Mouse (Mus musculus): ENCODE measurements at regions not wholly inside any gene's neighbourhood (a gene's known extent, or its start where the extent isn't known, plus 50 kb on each side); places are given as distances from the start of the nearest gene placed in this dataset.

DNA sequence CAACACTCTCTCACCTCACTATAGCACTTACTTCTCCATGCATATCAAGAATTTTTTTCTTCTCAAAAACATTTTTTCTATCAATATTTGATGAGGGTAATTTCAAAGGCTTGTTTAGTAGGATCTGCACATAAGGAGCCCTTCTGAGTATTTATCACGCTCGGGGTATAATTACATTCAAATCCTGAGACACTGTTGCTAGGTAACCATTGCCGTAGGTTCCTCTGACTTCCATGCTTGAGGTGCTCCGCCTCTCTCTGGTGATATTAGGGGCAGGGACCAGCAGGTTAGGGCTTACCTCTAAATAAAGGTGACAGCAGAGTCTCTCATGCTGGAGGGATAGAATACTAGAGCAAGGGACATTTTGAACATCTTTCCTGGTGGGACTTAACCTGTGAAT is 54.4 kb upstream of the 9630041A04Rik start:
- no peak overlapping the region for H3K9ac ChIP-seq
- no peak for ATAC-seq (ENCODE audit: low FRiP score, low read depth)
- WGBS = 64% methylated on average over 4 of the region's 4 CpGs
- no peaks in the 10 kb centered on the region for H3K36me3 ChIP-seq
- H3K27me3 ChIP-seq = peaks cover 55% of the 10 kb centered on the region
- H3K4me3 ChIP-seq = no peak overlapping the region
- no peak overlapping the region for H3K4me2 ChIP-seq (replicated peaks)
- H3K27ac ChIP-seq = no peak overlapping the region
- H3K4me1 ChIP-seq = no peaks in the 10 kb centered on the region
- H3K9me3 ChIP-seq = no peaks in the 10 kb centered on the region

- H3K9ac ChIP-seq = no peak overlapping the region
- 0 out of 2 replicates have a peak, but pooled peaks cover 7% of the 10 kb centered on the region for H3K27me3 ChIP-seq
- no peak for ATAC-seq (ENCODE audit: low FRiP score, low read depth)
- no peak overlapping the region for H3K4me3 ChIP-seq
- H3K4me2 ChIP-seq (replicated peaks) = no peak overlapping the region
- H3K4me1 ChIP-seq = no peaks in the 10 kb centered on the region
- no peak overlapping the region for H3K27ac ChIP-seq
- 67% methylated on average over 1 of the region's 1 CpGs for WGBS
- no peaks in the 10 kb centered on the region for H3K9me3 ChIP-seq
- no peaks in the 10 kb centered on the region for H3K36me3 ChIP-seq
Measured at GRCm38 (mm10) chr9:101796718-101797117, 64.9 kb upstream of the 9630041A04Rik start.

DNA sequence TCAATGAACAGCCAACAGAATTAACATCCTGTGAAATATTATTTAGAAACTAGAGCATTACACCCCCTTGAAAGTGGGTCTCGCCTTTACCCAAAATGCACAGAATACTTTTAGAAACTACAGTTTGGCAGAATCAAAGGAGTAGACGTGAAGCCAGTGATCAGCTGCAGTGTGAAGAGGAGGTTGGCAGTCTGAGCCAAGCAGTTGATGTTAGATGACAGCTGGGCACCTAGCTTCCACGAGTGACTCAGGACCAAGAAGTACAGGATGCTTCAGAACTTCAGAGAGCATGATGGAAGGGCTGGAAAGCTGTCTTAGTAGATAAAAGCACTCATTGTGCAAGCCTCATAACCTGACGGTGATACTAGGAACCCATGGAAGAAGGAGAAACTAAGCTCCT is 65.6 kb upstream of the 9630041A04Rik start:
- 0 out of 2 replicates have a peak, but pooled peaks cover 7% of the 10 kb centered on the region for H3K27me3 ChIP-seq
- H3K9me3 ChIP-seq = no peaks in the 10 kb centered on the region
- H3K4me2 ChIP-seq (replicated peaks) = no peak overlapping the region
- no peak overlapping the region for H3K27ac ChIP-seq
- H3K9ac ChIP-seq = no peak overlapping the region
- H3K4me3 ChIP-seq = no peak overlapping the region
- no peaks in the 10 kb centered on the region for H3K36me3 ChIP-seq
- ATAC-seq (ENCODE audit: low FRiP score, low read depth) = no peak
- WGBS = 70% methylated on average over 4 of the region's 4 CpGs
- no peaks in the 10 kb centered on the region for H3K4me1 ChIP-seq

GRCm38 (mm10) chr9:101795436-101795835 is 66.2 kb upstream of the 9630041A04Rik start:
- ATAC-seq (ENCODE audit: low FRiP score, low read depth) = no peak
- Histone ChIP-seq H3K27ac (no peak overlapping the region), H3K4me3 (no peak overlapping the region), H3K4me2 (replicated peaks) (no peak overlapping the region), H3K4me1 (no peaks in the 10 kb centered on the region), H3K27me3 (0 out of 2 replicates have a peak, but pooled peaks cover 7% of the 10 kb centered on the region), H3K36me3 (no peaks in the 10 kb centered on the region), H3K9me3 (no peaks in the 10 kb centered on the region), H3K9ac (no peak overlapping the region)
- 69% methylated on average over 2 of the region's 2 CpGs for WGBS

GRCm38 (mm10) chr9:101790936-101791335 is 70.7 kb upstream of the 9630041A04Rik start:
- ATAC-seq (ENCODE audit: low FRiP score, low read depth) = no peak
- Histone ChIP-seq H3K36me3 (no peaks in the 10 kb centered on the region), H3K4me1 (no peaks in the 10 kb centered on the region), H3K27me3 (no peaks in the 10 kb centered on the region), H3K4me3 (no peak overlapping the region), H3K27ac (no peak overlapping the region), H3K4me2 (replicated peaks) (no peak overlapping the region), H3K9ac (no peak overlapping the region), H3K9me3 (no peaks in the 10 kb centered on the region)
- 80% methylated on average over 1 of the region's 1 CpGs for WGBS

- Histone ChIP-seq H3K36me3 (no peaks in the 10 kb centered on the region), H3K4me1 (no peaks in the 10 kb centered on the region), H3K27me3 (0 out of 2 replicates have a peak, but pooled peaks cover 4% of the 10 kb centered on the region), H3K4me2 (replicated peaks) (no peak overlapping the region), H3K27ac (no peak overlapping the region), H3K9ac (no peak overlapping the region), H3K4me3 (no peak overlapping the region), H3K9me3 (no peaks in the 10 kb centered on the region)
- WGBS = 44% methylated on average over 10 of the region's 10 CpGs
- no peak for ATAC-seq (ENCODE audit: low FRiP score, low read depth)
Measured at GRCm38 (mm10) chr9:101740949-101741605, 120.6 kb upstream of the 9630041A04Rik start.

DNA sequence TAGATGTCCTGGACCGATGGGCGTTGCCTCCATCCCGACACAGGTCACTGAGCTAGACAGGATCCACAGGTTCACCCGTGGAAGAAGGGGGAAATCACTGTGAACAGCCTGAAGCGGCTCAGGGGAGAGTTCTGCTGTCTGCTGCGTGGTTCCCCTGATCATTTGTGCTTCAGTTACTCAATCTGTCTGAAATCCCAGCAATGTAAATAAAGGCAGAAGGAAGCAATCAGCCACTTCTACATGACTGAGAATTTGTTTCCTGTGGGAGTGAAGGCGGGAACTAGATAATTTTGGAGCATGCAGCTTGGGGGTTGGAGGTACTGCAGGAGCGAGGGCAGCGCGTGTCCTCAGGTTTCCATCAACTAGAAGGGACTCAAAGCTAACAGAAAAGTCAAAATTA is 122.3 kb upstream of the 9630041A04Rik start:
- Histone ChIP-seq H3K27ac (no peak overlapping the region), H3K4me1 (peaks cover 2% of the 10 kb centered on the region; the same call in 1 of the 2 replicates), H3K36me3 (no peaks in the 10 kb centered on the region), H3K9ac (no peak overlapping the region), H3K9me3 (no peaks in the 10 kb centered on the region), H3K4me3 (no peak overlapping the region), H3K4me2 (replicated peaks) (no peak overlapping the region), H3K27me3 (0 out of 2 replicates have a peak, but pooled peaks cover 4% of the 10 kb centered on the region)
- no peak for ATAC-seq (ENCODE audit: low FRiP score, low read depth)
- WGBS = 62% methylated on average over 10 of the region's 10 CpGs

- peak; percentile 67; the same call in 1 of the 2 replicates for ATAC-seq (ENCODE audit: low FRiP score, low read depth)
Measured at GRCm38 (mm10) chr9:101734271-101734670, 127.4 kb upstream of the 9630041A04Rik start.

GRCm38 (mm10) chr9:101733611-101734225 is 127.9 kb upstream of the 9630041A04Rik start:
- Histone ChIP-seq H3K36me3 (no peaks in the 10 kb centered on the region), H3K9me3 (no peaks in the 10 kb centered on the region), H3K27ac (no peak overlapping the region), H3K27me3 (0 out of 2 replicates have a peak, but pooled peaks cover 4% of the 10 kb centered on the region), H3K4me3 (no peak overlapping the region), H3K9ac (no peak overlapping the region), H3K4me1 (peaks cover 9% of the 10 kb centered on the region; the same call in 1 of the 2 replicates), H3K4me2 (replicated peaks) (peak overlapping the region; percentile 34)
- WGBS = 41% methylated on average over 14 of the region's 14 CpGs
- no peak for ATAC-seq (ENCODE audit: low FRiP score, low read depth)

More at GRCm38 (mm10) chr9:101734271-101734670, 127.4 kb upstream of the 9630041A04Rik start:
- Histone ChIP-seq H3K4me2 (replicated peaks) (peak overlapping the region; percentile 34), H3K27me3 (0 out of 2 replicates have a peak, but pooled peaks cover 4% of the 10 kb centered on the region), H3K27ac (no peak overlapping the region), H3K4me1 (peaks cover 9% of the 10 kb centered on the region; the same call in 1 of the 2 replicates), H3K36me3 (no peaks in the 10 kb centered on the region), H3K9me3 (no peaks in the 10 kb centered on the region), H3K4me3 (no peak overlapping the region), H3K9ac (no peak overlapping the region)
- 14% methylated on average over 8 of the region's 8 CpGs for WGBS

DNA sequence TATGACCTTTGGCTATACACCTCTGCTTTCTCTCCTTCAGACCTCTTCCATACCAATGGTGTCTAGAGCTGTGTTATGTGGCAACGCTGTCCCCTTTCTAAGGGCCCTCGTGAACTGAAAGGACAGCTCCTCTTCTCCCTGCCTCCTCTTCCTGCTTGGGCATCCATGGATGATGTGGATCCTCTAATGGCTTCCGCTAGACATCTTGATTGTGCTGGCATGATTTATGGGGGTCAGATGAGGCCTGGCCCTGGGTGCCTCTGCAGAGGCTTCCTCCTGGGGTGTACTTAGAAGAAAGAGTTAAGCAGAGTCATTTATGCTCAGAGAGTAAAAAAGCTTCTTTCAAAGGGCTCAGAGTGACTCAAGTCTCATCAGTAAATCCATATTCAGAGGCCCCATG is 131.5 kb upstream of the 9630041A04Rik start:
- no peaks in the 10 kb centered on the region for H3K9me3 ChIP-seq
- H3K4me2 ChIP-seq (replicated peaks) = no peak overlapping the region
- no peak overlapping the region for H3K9ac ChIP-seq
- H3K4me3 ChIP-seq = no peak overlapping the region
- H3K27ac ChIP-seq = no peak overlapping the region
- H3K4me1 ChIP-seq = peaks cover 9% of the 10 kb centered on the region; the same call in 1 of the 2 replicates
- H3K27me3 ChIP-seq = no peaks in the 10 kb centered on the region
- H3K36me3 ChIP-seq = no peaks in the 10 kb centered on the region
- no peak for ATAC-seq (ENCODE audit: low FRiP score, low read depth)
- 37% methylated on average over 3 of the region's 3 CpGs for WGBS

- H3K4me3 ChIP-seq = no peak overlapping the region
- no peak overlapping the region for H3K27ac ChIP-seq
- WGBS = 29% methylated on average over 2 of the region's 2 CpGs
- no peaks in the 10 kb centered on the region for H3K9me3 ChIP-seq
- no peak for ATAC-seq (ENCODE audit: low FRiP score, low read depth)
- no peak overlapping the region for H3K9ac ChIP-seq
- no peaks in the 10 kb centered on the region for H3K4me1 ChIP-seq
- H3K4me2 ChIP-seq (replicated peaks) = no peak overlapping the region
- no peaks in the 10 kb centered on the region for H3K36me3 ChIP-seq
- no peaks in the 10 kb centered on the region for H3K27me3 ChIP-seq
Measured at GRCm38 (mm10) chr9:101717911-101718310, 143.7 kb upstream of the 9630041A04Rik start.

- ATAC-seq (ENCODE audit: low FRiP score, low read depth) = no peak
- H3K27me3 ChIP-seq = no peaks in the 10 kb centered on the region
- no peak overlapping the region for H3K4me2 ChIP-seq (replicated peaks)
- no peak overlapping the region for H3K9ac ChIP-seq
- no peak overlapping the region for H3K27ac ChIP-seq
- H3K9me3 ChIP-seq = no peaks in the 10 kb centered on the region
- WGBS = 32% methylated on average over 5 of the region's 5 CpGs
- no peaks in the 10 kb centered on the region for H3K4me1 ChIP-seq
- no peaks in the 10 kb centered on the region for H3K36me3 ChIP-seq
- H3K4me3 ChIP-seq = no peak overlapping the region
Measured at GRCm38 (mm10) chr9:101716326-101716725, 145.3 kb upstream of the 9630041A04Rik start.
